Mouse (Mus musculus): ENCODE results near the gene Tmem170. TPM values are rescaled to one million over a fixed set of nuclear protein-coding genes. Genes with fewer than 3 reads are reported as not detected.
A peak's percentile ranks its signal among the peaks of the same experiment; 100 is the strongest.
"Not testable (repeated sequence)": the region's sequence is repeated elsewhere in the genome, so short reads cannot be mapped to it uniquely, and the experiment has no call there.

Gene Tmem170
- polyA plus RNA-seq, 1 experiment from 2014 or later, result 8.6 TPM

DNA sequence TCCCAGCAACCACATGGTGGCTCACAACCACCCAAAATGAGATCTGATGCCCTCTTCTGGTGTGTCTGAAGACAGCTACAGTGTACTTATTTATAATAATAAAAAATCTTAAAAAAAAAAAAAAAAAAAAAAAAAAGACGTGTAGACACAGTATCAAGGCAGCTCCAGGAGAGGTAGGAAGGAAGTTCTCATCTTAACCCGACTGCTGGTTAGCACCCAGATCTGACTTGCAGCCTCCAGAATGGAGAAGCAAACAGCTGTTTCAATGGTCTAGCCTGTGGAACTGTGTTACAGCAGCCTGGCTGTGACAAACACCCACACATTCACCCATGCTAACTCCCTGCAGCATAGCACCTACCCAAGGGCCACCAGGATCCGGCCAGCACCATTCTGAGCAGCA is 6.2 kb downstream of the Tmem170 start:
- Histone ChIP-seq H3K4me3 (no peak overlapping the region), H3K27ac (no peak overlapping the region), H3K9me3 (no peaks in the 10 kb centered on the region), H3K9ac (no peak overlapping the region), H3K27me3 (no peaks in the 10 kb centered on the region), H3K4me1 (peaks cover 3% of the 10 kb centered on the region), H3K4me2 (replicated peaks) (no peak overlapping the region), H3K36me3 (peaks cover 30% of the 10 kb centered on the region)
- WGBS, result 92% methylated on average over 3 of the region's 3 CpGs
- no peak for ATAC-seq (ENCODE audit: low FRiP score, low read depth)

DNA sequence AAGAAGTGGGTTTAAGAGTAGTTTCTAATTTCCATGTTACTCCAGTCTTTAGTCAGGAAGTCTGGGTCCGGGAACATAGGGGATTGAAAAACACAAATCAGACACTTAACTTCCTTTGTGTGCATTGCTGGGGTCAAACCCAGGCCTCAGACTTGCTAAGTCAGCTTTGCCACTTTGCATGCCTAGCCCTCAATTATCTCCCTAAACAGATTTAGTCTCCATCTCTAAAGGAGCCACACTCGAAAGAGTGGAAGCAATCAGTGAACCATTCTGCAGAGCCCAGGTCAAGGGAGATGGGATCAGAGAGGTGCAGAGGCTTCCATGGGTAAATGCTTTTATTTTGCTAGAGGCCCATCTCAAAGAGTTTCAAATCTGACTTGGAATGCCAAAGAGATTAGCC is 7.9 kb downstream of the Tmem170 start:
- Histone ChIP-seq H3K27ac (no peak overlapping the region), H3K4me3 (no peak overlapping the region), H3K36me3 (peaks cover 34% of the 10 kb centered on the region), H3K4me1 (no peaks in the 10 kb centered on the region), H3K27me3 (no peaks in the 10 kb centered on the region), H3K4me2 (replicated peaks) (no peak overlapping the region), H3K9ac (no peak overlapping the region), H3K9me3 (no peaks in the 10 kb centered on the region)
- 58% methylated on average over 2 of the region's 2 CpGs for WGBS
- ATAC-seq (ENCODE audit: low FRiP score, low read depth), result no peak

DNA sequence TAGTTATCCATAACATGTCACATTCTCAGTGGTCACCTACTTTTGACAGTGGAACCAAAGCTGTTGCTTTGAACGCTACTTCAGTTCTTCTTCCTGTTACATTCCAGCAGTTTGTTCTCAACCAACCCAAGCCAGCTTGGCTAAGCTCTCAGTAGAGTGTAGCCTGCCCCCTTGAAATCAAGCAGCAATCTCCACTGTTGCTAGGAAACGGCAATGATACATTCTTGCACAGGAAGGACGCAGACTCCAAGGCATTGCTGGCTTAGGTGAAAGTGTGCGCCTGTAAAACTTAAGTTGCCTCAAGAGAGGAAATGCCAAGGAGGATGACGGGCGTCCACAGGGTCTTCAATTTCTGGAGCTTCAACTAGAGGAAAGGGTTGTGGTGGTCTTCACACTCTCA is 10.7 kb downstream of the Tmem170 start:
- Histone ChIP-seq H3K36me3 (peaks cover 24% of the 10 kb centered on the region), H3K4me1 (no peaks in the 10 kb centered on the region), H3K4me2 (replicated peaks) (no peak overlapping the region), H3K27me3 (no peaks in the 10 kb centered on the region), H3K27ac (no peak overlapping the region), H3K9me3 (no peaks in the 10 kb centered on the region), H3K9ac (no peak overlapping the region), H3K4me3 (no peak overlapping the region)
- WGBS, result 79% methylated on average over 6 of the region's 6 CpGs
- ATAC-seq (ENCODE audit: low FRiP score, low read depth), result peak; percentile 48; the same call in 1 of the 2 replicates

DNA sequence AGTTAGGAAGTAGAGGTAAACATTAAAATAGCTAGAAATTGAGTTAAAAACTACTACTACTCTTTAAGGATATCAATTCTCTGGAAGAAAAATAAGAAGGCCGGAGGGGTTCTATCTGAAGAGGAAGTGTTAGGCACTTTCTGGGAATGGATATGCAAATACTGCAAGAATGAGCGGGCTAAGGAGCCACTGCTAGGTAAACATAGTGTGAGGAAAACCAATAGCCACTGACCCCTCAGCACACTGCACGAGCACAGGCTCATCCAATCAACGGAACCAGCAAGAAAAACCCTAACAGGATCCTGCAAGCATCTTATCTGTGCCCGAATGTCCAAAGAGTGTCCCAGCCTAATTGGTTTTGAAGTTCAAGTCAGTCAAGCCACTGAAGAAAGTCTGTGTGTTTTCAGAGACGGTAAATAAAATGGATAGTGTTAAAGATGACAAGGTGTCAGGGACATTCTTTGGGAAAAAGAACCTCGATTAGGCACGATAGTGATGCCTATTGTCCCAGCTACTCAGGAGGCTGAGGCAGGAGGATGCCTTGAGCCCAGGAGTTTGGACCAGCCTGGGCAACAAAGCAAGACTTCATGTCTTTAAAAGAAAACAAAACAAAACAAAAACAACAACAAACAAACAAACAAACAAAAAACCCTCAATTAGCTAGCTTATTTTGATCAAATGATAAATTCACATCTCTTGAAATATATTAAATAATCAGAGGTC is 11.3 kb downstream of the Tmem170 start:
- Histone ChIP-seq H3K27ac (no peak overlapping the region), H3K4me1 (no peaks in the 10 kb centered on the region), H3K36me3 (peaks cover 24% of the 10 kb centered on the region), H3K4me2 (replicated peaks) (no peak overlapping the region), H3K9ac (no peak overlapping the region), H3K27me3 (no peaks in the 10 kb centered on the region), H3K4me3 (no peak overlapping the region), H3K9me3 (no peaks in the 10 kb centered on the region)
- 92% methylated on average over 8 of the region's 8 CpGs for WGBS
- no peak for ATAC-seq (ENCODE audit: low FRiP score, low read depth)

DNA sequence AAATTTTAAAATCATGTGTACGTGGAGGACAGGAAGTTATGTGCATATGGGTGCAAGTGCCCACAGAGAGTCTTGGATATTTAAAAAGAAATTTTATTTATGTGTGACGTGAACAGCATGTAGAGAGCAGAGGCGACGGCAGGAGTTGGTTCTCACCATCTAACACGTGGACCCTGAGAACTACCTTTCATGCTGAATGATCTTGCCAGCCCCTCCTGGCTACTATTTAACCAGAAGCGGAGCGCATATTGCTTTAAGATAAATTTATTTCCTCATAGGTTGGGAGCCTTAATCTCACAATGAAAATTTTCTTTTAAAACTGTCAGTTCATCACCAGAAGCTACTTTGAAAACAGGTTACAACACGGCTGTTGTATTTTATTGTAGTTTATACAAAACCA is 11.9 kb downstream of the Tmem170 start:
- no peaks in the 10 kb centered on the region for H3K4me1 ChIP-seq
- H3K4me3 ChIP-seq, result no peak overlapping the region
- 91% methylated on average over 8 of the region's 8 CpGs for WGBS
- H3K36me3 ChIP-seq, result peaks cover 21% of the 10 kb centered on the region
- H3K9me3 ChIP-seq, result no peaks in the 10 kb centered on the region
- no peak overlapping the region for H3K9ac ChIP-seq
- H3K4me2 ChIP-seq (replicated peaks), result no peak overlapping the region
- H3K27ac ChIP-seq, result no peak overlapping the region
- no peaks in the 10 kb centered on the region for H3K27me3 ChIP-seq
- no peak for ATAC-seq (ENCODE audit: low FRiP score, low read depth)

DNA sequence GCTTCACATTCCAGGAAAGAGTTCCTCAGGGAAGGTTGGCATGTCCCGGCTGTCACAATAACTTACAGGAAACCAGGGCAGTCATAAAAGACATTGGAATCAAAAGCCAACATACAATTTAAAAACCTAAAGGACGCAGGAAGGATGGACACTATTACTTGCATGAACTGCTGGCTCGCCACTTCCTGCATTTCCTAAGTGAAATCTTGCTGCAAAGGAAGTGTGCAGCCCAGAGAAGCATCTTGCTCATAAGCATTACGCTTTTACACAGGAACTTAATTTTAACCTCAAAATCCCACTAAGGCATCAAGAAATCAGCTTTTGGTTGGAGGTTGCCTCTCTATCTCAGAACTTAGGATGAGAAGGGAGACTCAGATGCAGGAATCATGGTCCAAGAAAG is 13.3 kb downstream of the Tmem170 start:
- H3K4me3 ChIP-seq, result no peak overlapping the region
- H3K9me3 ChIP-seq, result no peaks in the 10 kb centered on the region
- H3K27ac ChIP-seq, result no peak overlapping the region
- no peak for ATAC-seq (ENCODE audit: low FRiP score, low read depth)
- no peak overlapping the region for H3K4me2 ChIP-seq (replicated peaks)
- 75% methylated on average over 4 of the region's 4 CpGs for WGBS
- peaks cover 20% of the 10 kb centered on the region for H3K36me3 ChIP-seq
- H3K4me1 ChIP-seq, result no peaks in the 10 kb centered on the region
- no peaks in the 10 kb centered on the region for H3K27me3 ChIP-seq
- H3K9ac ChIP-seq, result no peak overlapping the region

DNA sequence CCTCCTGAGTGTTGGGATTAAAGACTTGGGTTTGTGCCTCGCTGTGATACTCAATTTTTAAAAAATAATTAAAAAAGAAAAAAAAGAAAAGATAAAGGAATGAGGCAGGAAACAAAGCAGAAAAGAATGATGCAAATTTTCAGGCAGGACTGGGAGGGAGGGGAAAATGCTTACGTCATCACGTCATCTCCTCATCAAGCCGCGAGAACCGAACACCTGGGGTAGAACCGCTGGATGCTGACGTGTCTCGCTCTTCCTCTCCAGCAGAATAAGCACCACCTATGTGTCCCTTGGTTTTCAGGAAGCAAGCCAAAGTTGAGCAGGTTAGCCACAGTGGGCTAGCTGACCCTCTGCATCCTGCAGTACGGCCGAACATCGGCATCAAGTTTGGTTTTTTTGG is 20.6 kb downstream of the Tmem170 start:
- Histone ChIP-seq H3K36me3 (no peaks in the 10 kb centered on the region), H3K4me1 (peaks cover 11% of the 10 kb centered on the region), H3K27ac (no peak overlapping the region), H3K9me3 (no peaks in the 10 kb centered on the region), H3K9ac (no peak overlapping the region), H3K4me2 (replicated peaks) (no peak overlapping the region), H3K4me3 (no peak overlapping the region), H3K27me3 (no peaks in the 10 kb centered on the region)
- ATAC-seq (ENCODE audit: low FRiP score, low read depth), result no peak
- 89% methylated on average over 12 of the region's 12 CpGs for WGBS

DNA sequence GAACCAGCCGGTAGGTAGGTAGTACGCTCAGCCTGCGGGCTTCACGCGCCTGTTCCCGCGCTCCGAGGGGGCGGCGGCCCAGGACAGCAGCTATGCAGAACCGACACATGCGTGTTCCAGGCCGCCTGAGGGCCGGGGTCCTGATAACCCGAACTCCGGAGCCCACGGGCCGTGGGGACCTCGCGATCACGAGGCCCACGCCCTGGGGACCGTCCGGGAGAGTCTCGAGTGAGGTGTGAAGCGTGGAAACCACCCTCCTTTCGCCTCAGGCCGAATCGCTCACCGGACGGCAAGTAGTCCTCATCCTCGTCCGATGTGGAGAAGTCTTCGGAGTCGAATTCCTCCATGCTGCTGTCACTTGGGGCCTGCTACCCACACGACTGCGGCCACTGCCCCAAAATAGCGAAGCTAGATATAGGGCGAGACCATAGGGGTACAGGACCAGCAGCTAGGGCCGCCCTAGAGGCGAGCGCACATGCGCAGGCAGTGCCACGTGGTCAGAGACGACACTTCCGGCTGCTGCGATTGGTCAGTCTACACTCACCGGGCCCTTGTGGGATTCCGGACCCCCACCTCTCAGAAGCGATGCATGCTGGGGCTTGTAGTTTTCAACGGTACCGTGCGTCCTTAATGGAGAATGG is 22.6 kb downstream of the Tmem170 start, which contains the start of gene Cfdp1:
Gene Cfdp1 (minus strand): TSS at position 431 of the 641 bp plus-strand sequence.
- ATAC-seq (ENCODE audit: low FRiP score, low read depth), result peak; percentile 100
- no peaks in the 10 kb centered on the region for H3K9me3 ChIP-seq
- peak within 1 kb of the TSS; percentile 98 for H3K4me3 ChIP-seq
- no peaks in the 10 kb centered on the region for H3K27me3 ChIP-seq
- WGBS, result under 1% methylated on average over 53 of the region's 53 CpGs
- peaks cover 11% of the 10 kb centered on the region for H3K4me1 ChIP-seq
- peak within 1 kb of the TSS; percentile 80 for H3K4me2 ChIP-seq (replicated peaks)
- H3K27ac ChIP-seq, result 0 out of 2 replicates have a peak within 1 kb of the TSS, but pooled peaks have one; percentile 15
- peak within 1 kb of the TSS; percentile 95 for H3K9ac ChIP-seq
- peaks cover 12% of the 10 kb centered on the region; the same call in 1 of the 2 replicates for H3K36me3 ChIP-seq

DNA sequence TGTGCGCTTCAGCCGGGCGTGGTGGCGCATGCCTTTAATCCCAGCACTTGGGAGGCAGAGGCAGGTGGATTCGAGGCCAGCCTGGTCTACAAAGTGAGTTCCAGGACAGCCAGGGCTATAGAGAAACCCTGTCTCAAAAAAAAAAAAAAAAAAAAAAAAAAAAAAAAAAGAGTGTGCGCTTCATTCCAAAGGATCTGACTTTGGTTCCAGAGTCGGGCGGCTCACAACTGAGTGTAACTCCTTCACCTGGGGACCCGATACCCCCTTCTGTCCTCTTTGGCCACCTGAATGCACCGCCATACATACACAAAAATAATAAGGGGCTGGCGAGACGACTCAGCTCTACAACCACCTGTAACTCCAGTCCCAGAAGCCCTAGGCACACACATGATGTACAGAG is 23.3 kb downstream of the Tmem170 start:
- H3K27me3 ChIP-seq; H3K27ac ChIP-seq; H3K9me3 ChIP-seq; ATAC-seq (ENCODE audit: low FRiP score, low read depth): not testable (repeated sequence)
- Histone ChIP-seq H3K4me1 (peaks cover 11% of the 10 kb centered on the region), H3K36me3 (peaks cover 12% of the 10 kb centered on the region; the same call in 1 of the 2 replicates), H3K9ac (peak overlapping the region; percentile 95), H3K4me3 (peak overlapping the region; percentile 98), H3K4me2 (replicated peaks) (peak overlapping the region; percentile 80)
- WGBS, result 58% methylated on average over 11 of the region's 12 CpGs

DNA sequence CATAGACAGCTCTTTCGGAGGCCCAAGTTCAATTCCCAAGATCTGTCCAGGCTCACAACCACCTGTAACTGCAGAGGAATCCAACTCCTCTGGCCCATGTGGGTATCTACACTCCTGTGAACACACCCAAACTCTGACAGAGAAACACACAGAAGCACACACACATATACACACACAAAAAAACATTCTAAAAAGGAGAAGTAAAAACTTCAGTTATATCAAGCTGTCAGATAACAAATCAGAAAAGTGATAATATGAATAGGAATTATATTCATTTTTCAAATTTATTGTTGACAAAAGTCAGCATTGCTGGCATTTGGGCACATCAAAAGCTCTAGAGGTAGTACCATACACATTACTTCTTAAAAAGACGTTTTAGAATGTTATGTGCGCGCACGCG is 29.8 kb downstream of the Tmem170 start:
- ATAC-seq (ENCODE audit: low FRiP score, low read depth), result no peak
- WGBS, result 93% methylated on average over 6 of the region's 6 CpGs
- Histone ChIP-seq H3K9me3 (no peaks in the 10 kb centered on the region), H3K36me3 (peaks cover 45% of the 10 kb centered on the region), H3K4me2 (replicated peaks) (no peak overlapping the region), H3K9ac (no peak overlapping the region), H3K4me3 (no peak overlapping the region), H3K4me1 (no peaks in the 10 kb centered on the region), H3K27me3 (no peaks in the 10 kb centered on the region), H3K27ac (no peak overlapping the region)

DNA sequence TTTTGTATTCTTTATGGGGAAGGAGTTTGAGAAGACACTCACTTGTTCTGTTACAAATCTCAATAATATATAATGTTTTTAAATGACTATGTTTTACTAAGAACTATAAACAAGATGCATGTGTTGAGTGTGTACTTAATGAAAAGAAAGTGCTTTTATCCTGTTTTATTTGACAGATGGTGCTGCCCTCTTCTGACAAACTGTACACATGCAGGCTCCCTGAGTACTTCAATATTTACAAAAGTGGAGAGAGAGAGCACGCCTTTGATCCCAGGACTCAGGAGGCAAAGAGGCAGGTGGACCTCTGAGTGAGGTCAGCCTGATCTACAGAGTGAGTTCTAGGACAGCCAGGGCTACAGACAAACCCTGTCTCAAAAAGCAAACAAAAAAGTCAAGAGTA is 41.0 kb downstream of the Tmem170 start:
- no peak overlapping the region for H3K4me3 ChIP-seq
- H3K27ac ChIP-seq, result no peak overlapping the region
- ATAC-seq (ENCODE audit: low FRiP score, low read depth), result no peak
- H3K36me3 ChIP-seq, result peaks cover 77% of the 10 kb centered on the region
- H3K9me3 ChIP-seq, result no peaks in the 10 kb centered on the region
- WGBS, result 41% methylated on average over 1 of the region's 1 CpGs
- H3K27me3 ChIP-seq, result no peaks in the 10 kb centered on the region
- H3K4me2 ChIP-seq (replicated peaks), result no peak overlapping the region
- H3K4me1 ChIP-seq, result peaks cover 6% of the 10 kb centered on the region; the same call in 1 of the 2 replicates
- H3K9ac ChIP-seq, result no peak overlapping the region

DNA sequence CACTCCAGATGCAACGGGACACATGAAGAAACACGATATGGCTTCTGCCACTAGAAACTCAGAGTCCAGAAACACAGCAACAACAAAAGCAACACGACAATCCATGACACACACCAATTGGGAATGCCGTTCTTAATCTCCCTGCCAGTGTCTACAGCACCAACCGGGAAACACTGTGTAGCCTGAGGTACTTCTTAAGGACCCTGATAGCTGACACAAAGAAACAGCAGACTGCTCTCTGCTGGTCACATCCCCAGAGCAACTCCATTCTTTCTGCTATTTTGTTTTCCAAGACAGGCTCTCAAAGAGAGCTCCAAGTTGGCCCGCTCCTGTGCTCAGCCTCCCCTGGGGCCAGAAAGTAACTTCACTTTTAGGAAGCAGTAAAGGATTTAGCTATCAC is 42.5 kb downstream of the Tmem170 start:
- WGBS, result 52% methylated on average over 6 of the region's 6 CpGs
- Histone ChIP-seq H3K27ac (no peak overlapping the region), H3K4me2 (replicated peaks) (no peak overlapping the region), H3K36me3 (peaks cover 78% of the 10 kb centered on the region), H3K9me3 (no peaks in the 10 kb centered on the region), H3K4me1 (peaks cover 6% of the 10 kb centered on the region; the same call in 1 of the 2 replicates), H3K9ac (no peak overlapping the region), H3K4me3 (no peak overlapping the region), H3K27me3 (no peaks in the 10 kb centered on the region)
- no peak for ATAC-seq (ENCODE audit: low FRiP score, low read depth)
